ENCODE assay signal across 7 mouse cellular contexts in the genomic region with DNA sequence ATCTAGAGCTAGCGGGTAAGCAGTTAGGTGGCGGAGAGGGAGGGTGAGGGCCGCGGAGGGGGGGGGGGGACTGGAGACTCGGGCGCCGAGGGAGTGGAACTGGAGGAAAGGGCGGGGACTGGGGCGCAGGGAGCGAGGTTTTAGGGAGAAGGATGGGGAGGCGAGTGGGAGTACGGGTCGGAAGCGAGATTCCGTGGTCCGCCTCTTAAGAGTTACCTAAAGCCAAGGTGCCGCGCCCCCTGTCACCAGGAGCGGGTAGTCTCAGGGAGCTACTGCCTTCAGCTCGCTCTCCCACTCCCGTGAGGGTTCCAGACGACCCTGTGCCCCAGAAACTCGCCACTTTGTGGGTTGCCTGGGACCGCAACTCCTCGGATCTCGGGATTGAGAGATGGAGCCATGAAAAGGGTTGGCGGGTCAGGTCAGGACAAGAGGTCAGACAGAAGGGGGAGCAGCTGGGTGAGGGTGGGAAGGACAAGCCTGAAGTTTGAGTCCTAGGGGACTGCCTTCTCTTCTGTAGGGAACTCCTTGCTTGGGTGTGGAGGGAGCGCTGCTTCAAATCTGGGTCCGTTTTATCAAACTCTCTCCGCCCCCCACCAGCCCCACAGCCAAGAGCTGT. TPM values are rescaled to one million over a fixed set of nuclear protein-coding genes. Genes with fewer than 3 reads are reported as not detected.
A peak's percentile ranks its signal among the peaks of the same experiment; 100 is the strongest.
DNase-seq lines count a peak whose midpoint lies in the region; ATAC-seq and TF ChIP-seq lines count a peak whose summit lies in the region.

No protein-coding gene starts in this region.

- H3K36me3 ChIP-seq in heart, embryonic 16.5 days (ENCODE audit: control insufficient read depth, insufficient read depth): peaks cover 8% of the 10 kb centered on the region; the same call in 1 of the 2 replicates
- peaks cover 13% of the 10 kb centered on the region for H3K36me3 ChIP-seq in liver, embryonic 12.5 days
- peaks cover 17% of the 10 kb centered on the region; the same call in 1 of the 2 replicates for H3K36me3 ChIP-seq in neural tube, embryonic 12.5 days

- peak overlapping the region; percentile 92 for H3K4me2 ChIP-seq in heart, embryonic 16.5 days (ENCODE audit: low read depth, low read length)
- peak overlapping the region; percentile 95 for H3K4me2 ChIP-seq in liver, embryonic 12.5 days
- peak overlapping the region; percentile 86 for H3K4me2 ChIP-seq in neural tube, embryonic 12.5 days (replicated peaks)

- TF ChIP-seq POLR2A in lung, adult 2 months (IDR thresholded peaks at IDR 0.05; ENCODE audit: borderline replicate concordance, extremely low read depth, low read depth, low read length): no peak

- H3K9me3 ChIP-seq in heart, embryonic 16.5 days (replicated peaks; ENCODE audit: control insufficient read depth, low read length): no peaks in the 10 kb centered on the region
- H3K9me3 ChIP-seq in liver, embryonic 12.5 days (replicated peaks): no peaks in the 10 kb centered on the region
- H3K9me3 ChIP-seq in neural tube, embryonic 12.5 days: no peaks in the 10 kb centered on the region

- H3K4me1 ChIP-seq in lung, adult 2 months (ENCODE audit: control insufficient read depth, insufficient read depth, low read length): peaks cover 17% of the 10 kb centered on the region
- H3K4me1 ChIP-seq in heart, embryonic 16.5 days (ENCODE audit: control insufficient read depth, insufficient read depth, low read length): peaks cover 33% of the 10 kb centered on the region
- H3K4me1 ChIP-seq in liver, embryonic 12.5 days: peaks cover 60% of the 10 kb centered on the region
- peaks cover 54% of the 10 kb centered on the region for H3K4me1 ChIP-seq in neural tube, embryonic 12.5 days

- peak overlapping the region; percentile 85 for H3K4me3 ChIP-seq in lung, adult 2 months (replicated peaks; ENCODE audit: extremely low read depth, low read depth, low read length)
- peak overlapping the region; percentile 79 for H3K4me3 ChIP-seq in heart, embryonic 16.5 days (ENCODE audit: low read length)
- H3K4me3 ChIP-seq in liver, embryonic 12.5 days: peak overlapping the region; percentile 74
- H3K4me3 ChIP-seq in neural tube, embryonic 12.5 days: peak overlapping the region; percentile 52

- ATAC-seq in heart, embryonic 16.5 days (replicated peaks; ENCODE audit: extremely low read depth, insufficient read depth, low FRiP score): 0 out of 2 replicates have a peak, but pooled peaks have one; percentile 2
- ATAC-seq in liver, embryonic 12.5 days: no peak
- no peak for ATAC-seq in neural tube, embryonic 12.5 days (ENCODE audit: low FRiP score, low read depth)

- H3K9ac ChIP-seq in heart, embryonic 16.5 days (ENCODE audit: low read length): peak overlapping the region; percentile 82
- H3K9ac ChIP-seq in liver, embryonic 12.5 days: peak overlapping the region; percentile 89
- H3K9ac ChIP-seq in neural tube, embryonic 12.5 days: peak overlapping the region; percentile 64

- DNase-seq in lung, adult 2 months: peak; percentile 74
- no peak for DNase-seq in lung, postnatal 4 days
- peak; percentile 43 for DNase-seq in c-Kit-positive CD71-positive TER-119-positive erythroid progenitor cells, embryonic 14.5 days (ENCODE audit: low spot score)
- no peak for DNase-seq in natural killer cell, adult 2 months (ENCODE audit: low spot score in 2 of 2)

- no peaks in the 10 kb centered on the region for H3K27me3 ChIP-seq in heart, embryonic 16.5 days (ENCODE audit: control insufficient read depth, insufficient read depth, low read length)
- H3K27me3 ChIP-seq in liver, embryonic 12.5 days (replicated peaks): no peaks in the 10 kb centered on the region; the same call in 1 of the 2 replicates
- 0 out of 2 replicates have a peak, but pooled peaks cover 3% of the 10 kb centered on the region for H3K27me3 ChIP-seq in neural tube, embryonic 12.5 days (replicated peaks)

- no peak for TF ChIP-seq CTCF in lung, adult 2 months (IDR thresholded peaks at IDR 0.05; ENCODE audit: insufficient read depth, low read length)

- WGBS in lung, adult 2 months: 1% methylated on average over 26 of the region's 30 CpGs
- WGBS in heart, embryonic 16.5 days: under 1% methylated on average over 30 of the region's 30 CpGs
- WGBS in liver, embryonic 12.5 days (ENCODE audit: insufficient replicate concordance): under 1% methylated on average over 25 of the region's 30 CpGs
- WGBS in neural tube, embryonic 12.5 days: under 1% methylated on average over 27 of the region's 30 CpGs

- peak overlapping the region; percentile 97 for H3K27ac ChIP-seq in heart, embryonic 16.5 days (ENCODE audit: low read length)
- H3K27ac ChIP-seq in liver, embryonic 12.5 days: peak overlapping the region; percentile 95
- H3K27ac ChIP-seq in neural tube, embryonic 12.5 days: no peak overlapping the region

RNA-seq across cellular contexts. Expression of gene Slc4a2, which starts 1.9 kb away (rescaled TPM):
- 84.6 and 86.8 TPM in 2 replicates for polyA plus RNA-seq in lung, adult 2 months (2012; rRNA removed)
- 29.2 and 32.5 TPM in 2 replicates for polyA plus RNA-seq in heart, embryonic 16.5 days (2015; fragmentation: Nextera tagmentation; extraction: Ambion mirVana)
- 16.2 and 16.6 TPM in 2 replicates for polyA plus RNA-seq in liver, embryonic 12.5 days (2016; fragmentation: Nextera tagmentation; extraction: Ambion mirVana)
- 23.0 and 24.3 TPM in 2 replicates for polyA plus RNA-seq in neural tube, embryonic 12.5 days (2016; fragmentation: Nextera tagmentation; extraction: Ambion mirVana)

RNA-seq across cellular contexts. Expression of gene Cdk5, which starts 2.2 kb away (rescaled TPM):
- polyA plus RNA-seq in lung, adult 2 months (2012; rRNA removed): 47.0 and 71.4 TPM in 2 replicates
- 28.5 and 30.4 TPM in 2 replicates for polyA plus RNA-seq in heart, embryonic 16.5 days (2015; fragmentation: Nextera tagmentation; extraction: Ambion mirVana)
- 13.0 and 14.1 TPM in 2 replicates for polyA plus RNA-seq in liver, embryonic 12.5 days (2016; fragmentation: Nextera tagmentation; extraction: Ambion mirVana)
- polyA plus RNA-seq in neural tube, embryonic 12.5 days (2016; fragmentation: Nextera tagmentation; extraction: Ambion mirVana): 75.4 and 79.2 TPM in 2 replicates

RNA-seq across cellular contexts. Expression of gene Asic3, which starts 12.3 kb away (rescaled TPM):
- 0.15 and 0.50 TPM in 2 replicates for polyA plus RNA-seq in lung, adult 2 months (2012; rRNA removed)
- polyA plus RNA-seq in heart, embryonic 16.5 days (2015; fragmentation: Nextera tagmentation; extraction: Ambion mirVana): 0.14 TPM in 1 of 2 replicates, not detected in the other
- polyA plus RNA-seq in liver, embryonic 12.5 days (2016; fragmentation: Nextera tagmentation; extraction: Ambion mirVana): not detected in 2 replicates
- polyA plus RNA-seq in neural tube, embryonic 12.5 days (2016; fragmentation: Nextera tagmentation; extraction: Ambion mirVana): 1.0 and 1.4 TPM in 2 replicates

RNA-seq across cellular contexts. Expression of gene Fastk, which starts 19.6 kb away (rescaled TPM):
- polyA plus RNA-seq in lung, adult 2 months (2012; rRNA removed): 187 and 234 TPM in 2 replicates
- polyA plus RNA-seq in heart, embryonic 16.5 days (2015; fragmentation: Nextera tagmentation; extraction: Ambion mirVana): 209 and 225 TPM in 2 replicates
- polyA plus RNA-seq in liver, embryonic 12.5 days (2016; fragmentation: Nextera tagmentation; extraction: Ambion mirVana): 72.4 and 78.0 TPM in 2 replicates
- polyA plus RNA-seq in neural tube, embryonic 12.5 days (2016; fragmentation: Nextera tagmentation; extraction: Ambion mirVana): 114 TPM in 2 replicates

RNA-seq across cellular contexts. Expression of gene Tmub1, which starts 22.1 kb away (rescaled TPM):
- 49.5 and 56.4 TPM in 2 replicates for polyA plus RNA-seq in lung, adult 2 months (2012; rRNA removed)
- 18.4 and 20.3 TPM in 2 replicates for polyA plus RNA-seq in heart, embryonic 16.5 days (2015; fragmentation: Nextera tagmentation; extraction: Ambion mirVana)
- 6.7 and 7.2 TPM in 2 replicates for polyA plus RNA-seq in liver, embryonic 12.5 days (2016; fragmentation: Nextera tagmentation; extraction: Ambion mirVana)
- polyA plus RNA-seq in neural tube, embryonic 12.5 days (2016; fragmentation: Nextera tagmentation; extraction: Ambion mirVana): 35.3 and 40.0 TPM in 2 replicates

Comparison
In these comparisons a context has a peak if more than half of its experiments do, and no peak if none do; other contexts are left out.
1. DNase-seq: peak in lung, adult 2 months (single experiment) and c-Kit-positive CD71-positive TER-119-positive erythroid progenitor cells, embryonic 14.5 days (single experiment); none in lung, postnatal 4 days (0 of 2) and natural killer cell, adult 2 months (0 of 2).
2. Peak in every context shown above with its lines, with median percentiles within 50 percentile points of each other: H3K4me3 ChIP-seq, H3K4me2 ChIP-seq and H3K9ac ChIP-seq.